Mouse (Mus musculus) layer of hippocampus, adult 11-12 months (tissue): ENCODE results near the gene Prr15l.

Experiments
- DNase-seq: peaks from one replicate; pipeline ENCODE4 v3.0.0; 2022; ENCODE audit warnings: low spot score

Prr15l gene

DNA sequence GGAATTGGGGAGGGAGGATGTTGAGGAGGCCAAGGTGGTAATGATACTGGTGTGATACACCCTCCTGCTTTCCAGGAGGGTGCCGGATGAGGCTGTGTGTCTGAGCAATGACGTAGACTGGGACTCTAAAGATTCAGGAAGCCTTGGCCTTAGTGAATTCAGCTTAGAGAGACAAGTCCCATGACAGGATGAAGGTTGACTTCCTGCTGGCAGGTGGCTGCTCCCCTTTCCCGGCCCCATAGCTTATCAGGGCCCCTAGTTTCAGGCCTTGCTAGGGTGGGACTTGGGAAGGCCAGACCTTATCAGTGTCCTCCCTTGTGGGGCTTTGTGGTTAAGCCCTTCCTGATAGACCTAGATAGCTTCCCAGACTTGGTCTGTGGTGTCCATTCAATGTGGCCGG lies 19.9 kb downstream of the Prr15l start:
- no peak for DNase-seq

DNA sequence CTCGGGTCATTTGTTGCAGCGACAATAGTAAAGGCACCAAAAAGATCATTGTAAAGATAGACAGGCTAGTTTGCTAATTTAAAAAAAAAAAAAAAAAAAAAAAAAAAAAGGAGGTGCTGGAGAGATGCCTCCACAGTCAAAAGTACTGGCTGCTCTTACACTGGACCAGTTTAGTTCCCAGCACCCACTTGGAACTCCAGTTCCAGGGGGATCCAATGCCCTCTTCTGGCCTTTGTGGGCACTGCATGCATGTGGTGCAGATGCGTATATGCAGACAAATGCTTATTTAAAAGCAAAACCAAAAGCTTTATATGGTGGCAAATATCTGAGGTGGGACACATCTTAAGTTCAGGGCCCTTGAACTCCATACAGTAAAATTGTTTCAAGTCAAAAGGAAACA lies 22.9 kb downstream of the Prr15l start:
- no peak for DNase-seq

DNA sequence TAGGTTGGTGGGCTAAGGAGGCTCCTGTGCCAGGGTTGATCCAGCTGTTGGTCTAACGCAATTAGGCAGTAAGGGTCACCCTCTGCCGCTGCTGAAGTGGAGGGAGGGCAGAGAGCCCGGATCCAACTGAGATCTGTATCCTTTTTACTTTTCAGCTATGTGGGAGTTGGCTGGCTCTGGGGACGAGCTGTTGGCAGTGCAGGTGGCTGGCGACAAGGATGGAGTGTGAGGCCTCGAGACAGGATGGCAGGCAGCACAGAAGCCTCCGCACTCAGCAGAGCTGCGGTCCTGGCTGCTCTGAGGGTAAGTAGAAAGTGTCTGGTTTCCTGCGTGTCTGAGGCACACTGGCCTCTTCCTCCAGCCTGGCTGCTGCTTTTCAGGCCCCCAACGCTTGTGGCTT lies 24.5 kb downstream of the Prr15l start:
- no peak for DNase-seq

DNA sequence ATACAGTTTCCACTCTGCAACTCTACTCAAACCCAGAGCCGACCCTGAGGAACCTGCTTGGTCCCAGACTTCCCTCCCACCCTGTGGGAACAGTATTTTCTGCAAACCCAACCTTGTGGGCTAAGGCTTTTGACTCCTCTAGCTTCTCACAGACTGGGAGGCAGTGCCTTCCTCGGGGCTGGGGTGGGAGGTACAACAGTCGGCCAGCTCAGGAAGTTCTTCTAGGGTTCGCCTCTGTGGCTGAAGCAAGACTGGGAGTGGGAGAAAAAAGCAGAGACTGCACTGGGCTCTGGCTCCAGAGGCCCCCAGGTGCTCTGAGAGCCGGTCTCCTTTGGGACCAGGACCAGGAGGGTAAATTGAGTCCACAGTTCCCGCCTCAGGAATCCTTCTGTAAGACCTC lies 25.0 kb downstream of the Prr15l start:
- no peak for DNase-seq

DNA sequence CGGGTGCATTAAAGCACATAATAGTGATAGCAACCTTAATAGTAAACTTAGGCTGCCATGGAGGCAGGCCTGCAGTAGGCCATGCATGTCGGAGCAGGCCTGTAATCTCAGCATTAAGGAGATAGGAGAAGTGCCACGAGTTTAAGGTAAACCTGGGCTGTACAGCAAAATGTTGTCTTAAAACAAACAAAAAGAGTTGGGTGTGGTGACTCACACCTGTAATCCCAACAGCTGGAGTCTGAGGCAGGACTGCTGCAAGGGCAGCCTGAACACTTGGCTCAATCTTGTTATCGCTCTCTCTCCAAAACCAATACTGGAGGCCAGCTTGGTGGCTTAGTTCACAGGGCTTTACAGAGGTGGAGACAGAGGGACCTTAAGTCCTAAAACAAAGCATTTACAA lies 27.2 kb downstream of the Prr15l start:
- DNase-seq = no peak

DNA sequence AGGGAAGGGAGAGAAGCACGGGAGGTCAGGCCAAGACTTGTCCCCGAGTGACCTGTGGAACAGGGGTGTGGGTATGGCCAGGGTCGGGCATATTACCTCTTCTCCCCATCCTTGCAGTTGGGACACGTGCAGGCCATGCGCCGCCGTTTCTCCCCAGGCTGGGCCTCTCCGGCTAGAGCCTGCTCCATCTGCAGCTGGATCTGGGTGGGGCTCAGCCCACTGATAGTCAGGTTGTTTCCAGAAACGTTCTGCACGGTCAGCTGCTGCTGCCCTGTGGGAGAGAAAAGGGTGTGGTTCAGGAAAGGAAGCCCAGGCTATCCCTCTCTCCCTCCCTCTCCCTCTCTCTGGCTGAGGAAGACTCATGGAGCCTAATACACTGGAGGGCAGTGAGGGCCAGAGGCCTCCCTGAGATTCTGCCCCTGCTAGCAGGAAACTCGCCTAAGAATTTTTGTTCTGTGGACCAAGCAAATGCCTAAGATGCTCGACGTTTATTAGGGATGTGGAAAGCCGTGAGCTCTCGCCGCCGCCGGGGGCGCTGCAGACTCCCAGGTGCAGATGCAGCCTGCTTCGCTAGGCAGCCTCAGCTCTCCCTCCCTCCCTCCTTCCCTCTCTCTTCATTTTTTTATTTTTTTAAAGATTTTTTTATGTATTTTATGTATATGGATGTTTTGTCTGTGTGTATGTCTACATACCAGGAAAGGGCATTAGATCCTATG lies 28.3 kb downstream of the Prr15l start:
- DNase-seq = no peak

DNA sequence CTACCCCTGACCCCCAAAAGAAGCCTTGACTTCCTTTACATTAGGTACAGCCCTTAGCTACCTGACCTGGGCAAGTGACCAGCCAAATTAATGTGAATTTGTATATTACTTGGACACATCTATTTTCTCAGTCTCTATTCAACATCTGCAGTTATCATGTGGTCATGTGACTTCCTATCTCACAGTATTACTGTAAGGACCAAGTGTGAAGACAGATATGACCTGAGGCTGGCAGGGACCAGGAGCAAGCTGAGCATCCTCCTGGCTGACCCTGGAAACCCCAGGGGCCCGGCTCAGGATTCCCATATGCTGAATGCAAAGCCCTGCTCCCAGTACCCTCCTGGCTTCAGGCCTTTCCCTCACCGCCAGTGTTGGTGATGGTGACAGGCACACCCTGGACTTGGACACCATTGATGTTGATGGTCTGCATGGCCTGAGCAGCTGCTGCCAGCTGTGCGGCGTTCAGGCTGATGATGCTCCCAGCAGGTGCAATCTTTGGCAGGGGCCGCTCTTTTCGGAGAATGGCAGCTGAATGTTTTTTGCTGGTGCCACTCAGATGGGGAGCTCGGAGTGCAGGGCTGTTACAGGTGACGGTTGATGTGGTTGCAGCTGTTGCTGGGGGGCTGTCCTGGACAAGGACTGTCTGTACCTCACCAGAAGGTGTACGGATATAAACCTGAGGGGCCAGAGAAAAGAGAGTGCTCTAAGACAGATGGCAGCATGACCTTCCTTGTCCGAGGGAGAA lies 29.3 kb downstream of the Prr15l start:
- DNase-seq = no peak

DNA sequence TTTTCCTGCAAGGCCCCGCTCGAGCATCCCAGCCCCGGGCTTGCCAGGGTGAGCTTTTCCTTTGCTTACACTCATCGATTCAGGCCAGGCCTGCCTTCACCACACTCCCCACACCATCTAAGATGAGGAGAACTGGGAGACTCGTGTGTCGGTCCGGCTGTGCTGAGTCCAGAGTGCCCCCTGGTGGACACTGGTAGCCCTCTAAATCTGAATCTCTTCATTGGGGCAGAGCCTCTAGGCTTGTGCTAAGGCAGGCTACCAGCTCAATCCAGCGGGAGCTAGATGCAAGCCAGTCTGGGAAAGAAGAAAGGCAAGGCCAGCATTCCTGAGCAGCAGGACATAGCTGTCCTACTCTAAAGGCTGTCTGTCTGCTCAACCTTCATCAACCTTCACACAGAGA lies 35.7 kb downstream of the Prr15l start:
- peak; percentile 95 for DNase-seq

DNA sequence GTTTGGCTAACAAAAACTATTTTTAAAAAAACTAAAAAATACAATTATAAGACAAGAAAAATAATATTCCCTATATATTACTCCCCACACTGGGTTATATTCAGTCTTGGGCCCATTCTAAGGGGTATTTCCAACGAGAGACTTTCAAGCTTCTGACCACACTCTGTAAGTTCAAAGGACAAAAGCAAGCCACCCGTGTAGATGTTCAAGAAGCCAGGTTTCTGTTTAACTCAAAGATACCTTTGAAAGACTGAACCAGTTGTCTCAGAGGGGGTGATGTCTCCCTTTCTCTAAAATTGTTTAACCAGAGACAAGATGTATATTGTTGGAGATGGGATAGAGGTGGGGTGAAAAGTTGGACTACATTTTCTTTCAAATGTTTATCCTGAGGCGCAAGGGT lies 38.3 kb downstream of the Prr15l start:
- DNase-seq = no peak

DNA sequence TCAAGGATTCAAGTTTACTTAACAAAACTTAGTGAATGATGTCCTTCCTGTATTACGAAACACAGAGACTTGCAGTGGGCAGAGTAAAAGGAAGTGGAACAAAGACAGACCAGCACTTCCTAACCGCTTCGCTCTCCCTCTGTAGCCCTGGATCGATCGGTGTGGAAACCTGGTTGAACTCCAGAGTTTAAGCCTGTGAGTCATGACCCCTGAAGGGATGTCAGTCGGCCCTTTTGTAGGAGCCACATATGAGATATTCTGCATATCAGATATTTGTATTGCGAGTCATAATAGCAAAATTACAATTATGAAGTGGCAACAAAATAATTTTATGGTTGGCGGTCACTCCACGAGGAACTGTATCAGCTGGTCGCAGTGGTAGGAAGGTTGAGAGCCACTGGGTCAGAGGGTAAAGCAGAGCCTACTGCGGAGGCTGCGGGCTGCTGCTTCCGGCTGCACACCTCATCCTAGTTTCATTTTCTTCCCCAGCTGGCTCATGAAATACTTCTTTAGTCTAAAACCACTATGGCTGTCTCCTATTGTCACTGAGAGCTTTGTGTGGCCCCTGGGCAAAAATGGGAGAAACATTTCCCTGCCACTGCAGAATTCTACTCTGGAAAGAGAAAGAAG lies 39.1 kb downstream of the Prr15l start:
- no peak for DNase-seq

DNA sequence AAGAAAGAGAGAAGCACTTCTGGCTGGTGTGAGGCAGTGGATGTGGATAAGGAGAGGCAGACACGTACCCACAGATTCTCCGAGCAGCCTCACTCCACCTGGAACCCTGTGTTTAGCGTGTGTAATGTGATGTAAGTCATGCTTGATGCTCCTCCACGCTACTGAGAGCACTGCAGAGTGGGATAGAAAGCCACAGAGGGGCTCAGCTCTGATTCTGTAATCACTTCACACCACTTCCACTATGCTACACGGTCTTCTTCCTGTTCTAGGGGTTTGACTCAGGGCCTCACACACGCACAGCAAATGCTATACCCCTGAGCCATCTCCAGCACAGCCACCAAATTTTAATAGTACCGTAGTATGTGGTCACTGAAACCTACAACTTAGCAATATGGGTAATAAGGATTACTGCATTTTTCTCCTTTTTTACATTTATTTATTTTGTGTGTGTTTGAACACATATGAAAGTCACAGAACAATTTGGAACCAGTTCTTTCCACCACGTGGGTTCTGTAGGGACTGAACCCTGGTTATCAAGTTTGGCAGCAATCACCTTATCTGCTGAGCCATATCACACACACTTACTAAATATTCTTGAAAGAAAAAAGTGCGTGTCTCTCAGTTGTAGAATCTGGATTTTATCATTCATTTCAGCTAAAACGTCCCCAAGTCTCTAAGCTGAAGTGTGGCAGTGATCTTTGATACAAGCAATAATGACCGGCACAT lies 39.8 kb downstream of the Prr15l start:
- no peak for DNase-seq

DNA sequence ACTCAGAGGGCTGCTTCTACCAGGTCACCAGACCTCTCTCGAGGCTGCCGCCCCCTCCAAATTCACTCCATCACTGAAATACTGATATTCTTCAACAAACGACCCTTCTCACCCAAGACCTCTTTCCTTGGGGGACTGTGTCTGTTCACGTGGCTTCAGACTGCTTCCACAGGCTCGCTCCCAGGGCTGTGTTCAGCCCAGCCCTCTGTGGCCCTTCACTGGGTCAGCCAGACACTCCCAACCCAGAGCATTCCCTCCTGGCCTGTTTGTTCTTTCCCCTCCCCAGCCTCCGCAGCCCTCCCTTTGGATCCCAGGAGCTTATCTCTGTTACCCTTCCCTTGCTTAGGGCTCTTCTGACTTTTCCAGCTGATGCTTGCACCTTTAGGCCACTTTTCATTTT lies 40.6 kb downstream of the Prr15l start:
- no peak for DNase-seq

DNA sequence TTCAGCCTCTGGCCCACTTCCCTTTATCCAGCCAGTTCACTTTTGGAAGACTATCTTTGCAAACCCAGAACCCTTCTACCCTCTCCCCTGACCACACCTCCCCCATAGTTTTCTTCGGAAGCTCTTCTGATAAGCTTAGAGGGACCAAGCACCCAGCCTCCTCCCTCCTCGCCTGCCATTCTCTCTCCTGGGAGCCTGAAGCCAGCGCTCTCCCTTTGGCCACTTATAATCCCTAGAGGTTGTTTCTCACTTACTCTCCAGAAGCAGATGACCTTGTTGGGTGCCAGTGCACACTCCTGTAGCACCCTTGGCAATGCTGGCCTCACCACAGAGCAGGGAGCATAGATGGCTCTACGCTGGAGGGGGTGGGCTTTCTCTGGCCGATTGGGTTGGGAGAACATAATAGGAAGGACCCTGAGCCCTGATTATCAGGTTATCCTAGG lies 41.4 kb downstream of the Prr15l start:
- DNase-seq = no peak

DNA sequence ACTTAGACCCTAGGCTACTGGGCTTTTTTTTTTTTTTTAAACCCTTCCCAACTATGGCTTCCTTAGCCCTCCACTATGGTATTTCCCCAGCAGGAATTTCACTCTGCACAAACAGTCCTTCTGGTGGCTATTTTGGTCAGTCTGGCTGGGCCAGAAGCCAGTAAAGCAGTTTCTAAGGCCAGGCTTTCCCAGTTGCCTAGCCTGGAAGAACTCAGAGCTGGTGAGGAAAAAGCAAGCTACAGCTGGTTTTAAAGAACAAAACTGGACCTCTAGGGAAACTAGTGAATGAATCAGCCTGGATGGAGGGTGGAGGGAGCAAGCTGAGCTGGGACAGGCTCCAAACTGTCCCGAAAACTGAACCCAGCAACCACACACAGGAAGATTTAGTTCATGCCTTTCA lies 41.8 kb downstream of the Prr15l start:
- DNase-seq = no peak

DNA sequence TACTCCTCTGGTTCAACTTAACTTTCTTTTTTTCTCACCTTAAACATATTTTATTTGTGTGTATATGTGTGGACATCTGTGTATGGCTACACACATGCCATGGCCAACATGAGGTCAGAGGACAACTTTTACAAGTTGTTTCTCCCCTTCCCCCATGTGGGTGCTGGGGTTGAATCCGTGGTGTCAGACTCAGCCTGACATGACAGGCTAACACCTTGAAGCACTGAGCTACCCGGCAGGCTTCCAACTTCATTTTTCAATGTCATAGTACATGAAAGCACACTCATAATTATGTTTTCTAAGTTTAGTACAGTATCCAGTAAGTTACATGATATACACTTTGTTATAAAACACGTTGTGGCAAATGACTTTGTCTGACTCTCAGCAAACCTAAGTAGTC lies 42.4 kb downstream of the Prr15l start:
- no peak for DNase-seq

DNA sequence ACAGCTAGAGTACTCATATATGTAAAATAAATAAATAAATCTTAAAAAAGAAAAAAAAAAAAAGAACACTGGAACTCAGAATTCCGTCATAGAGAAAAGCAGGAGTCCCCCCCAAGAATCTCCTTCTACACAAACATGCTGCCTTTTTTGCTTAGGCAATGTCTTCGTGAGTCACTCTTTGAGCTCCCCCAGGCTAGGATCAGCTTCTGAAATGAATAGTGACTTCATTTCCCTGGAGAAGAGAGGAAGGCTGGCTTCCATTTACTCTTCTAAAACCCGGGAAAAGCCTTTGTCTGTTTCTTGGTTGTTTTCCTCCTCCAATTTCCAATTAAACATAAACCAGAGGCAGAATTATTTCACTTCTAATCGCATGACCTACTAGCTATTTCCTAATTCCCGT lies 45.0 kb downstream of the Prr15l start:
- no peak for DNase-seq

DNA sequence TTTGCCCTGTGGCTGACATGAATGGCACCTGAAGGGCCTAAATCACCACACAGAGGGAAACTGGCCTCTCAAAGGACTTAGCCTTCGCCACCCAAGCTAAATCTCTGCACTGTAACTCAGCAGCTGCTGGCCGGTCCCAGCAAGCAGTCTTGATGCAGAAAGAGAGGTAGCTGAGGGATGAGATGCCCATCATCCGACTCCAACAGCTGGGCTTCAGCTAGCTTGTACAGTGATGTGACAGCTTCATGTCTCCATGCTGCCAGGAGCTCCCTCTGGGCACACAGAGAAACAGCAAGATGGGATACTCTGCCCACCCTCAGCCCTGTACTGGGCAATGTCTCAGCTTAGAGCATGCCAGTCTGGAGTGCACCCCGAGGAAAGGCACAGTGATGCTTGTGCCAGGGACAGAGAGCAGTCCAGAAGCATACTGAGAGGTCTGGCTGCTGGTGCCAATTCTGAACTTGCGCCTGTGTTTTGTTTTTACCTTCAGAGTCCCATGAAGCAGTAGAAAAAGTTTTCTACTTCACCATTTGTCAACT lies 45.6 kb downstream of the Prr15l start:
- no peak for DNase-seq

DNA sequence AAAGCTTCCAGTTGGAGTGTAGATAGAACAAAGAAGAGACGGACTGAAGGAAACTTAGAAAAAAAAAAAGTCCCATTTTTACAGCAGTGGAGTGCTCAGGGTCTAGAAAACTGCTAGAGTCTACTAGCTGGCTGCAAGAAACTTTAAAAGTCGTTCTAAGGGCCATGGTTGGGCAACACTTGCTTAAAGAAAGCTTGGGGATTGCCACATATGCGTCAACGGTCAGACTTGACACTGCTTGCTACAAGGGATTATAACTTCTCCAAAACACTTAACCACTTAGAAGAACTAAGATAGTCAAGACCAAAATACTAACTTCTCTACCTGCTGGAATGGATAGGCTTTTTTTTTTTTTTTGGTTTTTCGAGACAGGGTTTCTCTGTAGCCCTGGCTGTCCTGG lies 46.9 kb downstream of the Prr15l start:
- DNase-seq = no peak

DNA sequence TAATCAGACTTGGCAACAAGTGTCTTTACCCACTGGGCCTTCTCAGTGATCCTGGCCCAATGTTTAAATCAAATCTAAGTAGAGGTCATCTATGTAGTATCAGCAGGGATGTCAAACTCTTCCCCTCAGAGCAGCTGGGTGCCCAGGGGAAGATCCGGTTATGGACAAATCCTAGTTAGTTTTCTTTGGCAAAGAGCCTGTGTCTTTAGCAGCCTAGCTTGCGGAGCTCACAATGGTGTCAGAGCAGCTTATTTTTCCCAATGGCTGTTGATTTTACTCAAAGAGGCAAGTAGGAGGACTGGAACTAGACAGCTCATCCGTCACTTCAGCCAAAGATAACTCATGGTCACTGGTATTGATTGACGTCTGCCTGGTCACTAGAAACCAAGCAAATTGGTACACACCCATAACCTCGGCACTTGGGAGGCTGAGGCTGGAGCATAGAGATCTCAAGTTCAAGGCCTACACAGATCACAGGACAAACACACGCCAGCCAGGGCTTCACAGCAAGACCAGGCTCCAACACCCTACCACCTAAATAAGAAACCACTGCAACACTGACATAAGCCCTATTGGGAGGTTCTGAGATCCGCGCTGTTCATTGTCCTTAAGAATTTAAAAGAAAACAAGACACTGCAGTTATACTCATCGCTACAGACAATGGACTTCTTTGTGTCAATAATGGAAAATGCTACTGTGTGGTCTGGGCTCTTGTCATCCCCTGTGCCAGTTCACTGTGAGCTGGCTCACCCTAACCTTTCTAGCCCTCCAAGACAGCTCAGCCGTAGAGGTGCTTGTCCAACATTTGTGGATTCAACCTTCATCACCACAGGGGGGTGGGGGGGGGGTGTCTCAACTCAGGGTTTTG lies 47.8 kb downstream of the Prr15l start:
- DNase-seq = no peak

DNA sequence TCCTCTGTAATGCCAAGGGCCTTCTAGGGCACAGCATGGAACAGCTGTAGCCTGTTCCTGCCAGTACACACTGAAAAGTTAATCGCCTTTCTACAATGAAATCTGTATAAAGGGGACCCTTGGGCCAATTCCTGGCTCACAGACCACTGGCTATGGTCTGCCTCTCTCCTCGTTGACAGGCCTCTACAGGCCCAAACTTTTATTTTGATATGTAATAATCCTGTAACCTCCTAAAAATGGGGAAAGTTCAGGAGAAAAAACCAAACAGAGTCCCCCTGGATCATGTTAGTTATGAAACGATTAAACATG lies 48.4 kb downstream of the Prr15l start:
- no peak for DNase-seq

DNA sequence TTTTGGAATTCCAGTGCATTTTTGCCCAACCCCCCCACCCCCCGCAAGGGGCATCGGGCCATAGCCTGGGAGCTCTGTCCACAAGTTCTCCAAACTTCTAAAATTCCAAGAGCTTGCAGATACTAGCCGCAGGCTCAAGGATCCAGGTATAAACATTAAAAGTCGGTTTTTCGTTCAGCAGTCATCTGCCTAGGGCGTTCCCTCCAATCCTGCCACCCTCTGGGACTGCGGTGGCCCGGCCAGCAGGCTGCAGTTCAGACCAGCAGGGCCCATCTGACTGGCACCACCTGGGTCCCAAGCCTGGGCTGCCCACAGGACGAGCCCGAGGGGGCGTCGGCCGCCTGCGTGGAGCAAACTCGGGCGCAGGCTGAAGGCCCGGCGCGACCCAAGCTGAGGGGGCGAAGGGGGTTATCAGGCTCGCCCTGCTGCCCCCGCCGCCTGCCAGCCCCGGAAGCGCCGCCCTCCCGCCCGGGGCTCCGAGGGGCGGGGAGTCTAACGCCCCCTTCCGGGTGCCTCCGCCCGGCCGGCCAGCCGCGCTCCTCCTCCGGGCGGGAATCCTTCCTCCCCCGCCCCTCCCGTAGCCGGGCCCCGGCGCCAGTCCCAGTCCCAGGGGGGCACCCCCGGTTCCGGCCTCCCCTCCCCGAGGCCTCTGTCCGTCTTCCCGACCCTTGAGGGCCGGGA lies 49.1 kb downstream of the Prr15l start:
- peak; percentile 82 for DNase-seq
